Mouse (Mus musculus): ENCODE data around the gene Gm20696.

Gm20696 gene

GRCm38 (mm10) chr6:99521641-99522358, 144.8 kb downstream of the Gm20696 start:
- DNase-seq (ENCODE audit: low read depth, low spot score) = peak; percentile 64

GRCm38 (mm10) chr6:99521038-99521640, 145.5 kb downstream of the Gm20696 start:
- DNase-seq (ENCODE audit: low read depth, low spot score) = peak; percentile 51

- no peak for DNase-seq (ENCODE audit: low read depth, low spot score)
Measured at GRCm38 (mm10) chr6:99520676-99521037, 145.9 kb downstream of the Gm20696 start.

GRCm38 (mm10) chr6:99519806-99520675, 146.6 kb downstream of the Gm20696 start:
- DNase-seq (ENCODE audit: low read depth, low spot score) = peak; percentile 45

- DNase-seq (ENCODE audit: low read depth, low spot score) = no peak
Measured at GRCm38 (mm10) chr6:99519052-99519451, 147.5 kb downstream of the Gm20696 start.

GRCm38 (mm10) chr6:99515667-99516199, 150.9 kb downstream of the Gm20696 start:
- DNase-seq (ENCODE audit: low read depth, low spot score) = no peak

- DNase-seq (ENCODE audit: low read depth, low spot score) = no peak
Measured at GRCm38 (mm10) chr6:99511862-99512261, 154.7 kb downstream of the Gm20696 start.

- DNase-seq (ENCODE audit: low read depth, low spot score) = no peak
Measured at GRCm38 (mm10) chr6:99509189-99509592, 157.4 kb downstream of the Gm20696 start.

- DNase-seq (ENCODE audit: low read depth, low spot score) = no peak
Measured at GRCm38 (mm10) chr6:99506816-99507215, 159.8 kb downstream of the Gm20696 start.

- no peak for DNase-seq (ENCODE audit: low read depth, low spot score)
Measured at GRCm38 (mm10) chr6:99503741-99504140, 162.9 kb downstream of the Gm20696 start.

GRCm38 (mm10) chr6:99502727-99503126, 163.9 kb downstream of the Gm20696 start:
- no peak for DNase-seq (ENCODE audit: low read depth, low spot score)

GRCm38 (mm10) chr6:99502314-99502713, 164.3 kb downstream of the Gm20696 start:
- DNase-seq (ENCODE audit: low read depth, low spot score) = no peak

- no peak for DNase-seq (ENCODE audit: low read depth, low spot score)
Measured at GRCm38 (mm10) chr6:99500570-99501270, 165.9 kb downstream of the Gm20696 start.

- DNase-seq (ENCODE audit: low read depth, low spot score) = peak; percentile 30
Measured at GRCm38 (mm10) chr6:99498082-99498481, 168.5 kb downstream of the Gm20696 start.

GRCm38 (mm10) chr6:99496114-99496513, 170.5 kb downstream of the Gm20696 start:
- DNase-seq (ENCODE audit: low read depth, low spot score) = no peak

GRCm38 (mm10) chr6:99492937-99493336, 173.7 kb downstream of the Gm20696 start:
- DNase-seq (ENCODE audit: low read depth, low spot score) = no peak

- no peak for DNase-seq (ENCODE audit: low read depth, low spot score)
Measured at GRCm38 (mm10) chr6:99491979-99492544, 174.5 kb downstream of the Gm20696 start.

GRCm38 (mm10) chr6:99491146-99491545, 175.5 kb downstream of the Gm20696 start:
- DNase-seq (ENCODE audit: low read depth, low spot score) = no peak

- DNase-seq (ENCODE audit: low read depth, low spot score) = no peak
Measured at GRCm38 (mm10) chr6:99489900-99490648, 176.5 kb downstream of the Gm20696 start.

GRCm38 (mm10) chr6:99489423-99489822, 177.2 kb downstream of the Gm20696 start:
- no peak for DNase-seq (ENCODE audit: low read depth, low spot score)
